Mouse (Mus musculus): ENCODE data around the gene Klhl22. TPM values are rescaled to one million over a fixed set of nuclear protein-coding genes. Genes with fewer than 3 reads are reported as not detected.

The Klhl22 gene
- total and polyA plus RNA-seq, 3 experiments = not detected

DNA sequence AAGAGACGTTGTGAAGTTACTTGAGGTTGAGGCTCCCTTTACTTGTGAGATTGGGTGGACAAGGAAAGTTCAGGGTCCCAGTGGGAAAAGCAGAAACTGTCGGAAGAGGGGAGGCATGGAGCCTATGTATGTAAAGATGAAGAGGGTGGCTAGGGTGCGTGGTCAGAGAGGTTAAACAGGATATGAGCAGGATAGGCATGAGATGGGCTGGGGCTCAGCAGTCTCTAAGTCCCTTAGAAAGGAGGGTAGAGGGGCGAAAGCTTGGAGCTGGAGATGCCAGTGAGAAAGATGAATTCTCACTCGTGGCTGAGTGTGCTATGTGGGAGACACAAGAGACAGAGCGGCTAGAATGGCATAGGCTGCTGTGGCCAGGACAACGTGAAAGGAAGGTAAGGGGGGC lies 73.4 kb downstream of the Klhl22 start, which contains the start of gene B830017H08Rik:
Gene B830017H08Rik, plus strand, starts transcription at position 301 of the 400 bp plus-strand sequence.
- no peak for TF ChIP-seq POLR2AphosphoS2 (IDR thresholded peaks at IDR 0.05; ENCODE audit: low read depth, low read length)
- no peak for TF ChIP-seq MYC (IDR thresholded peaks at IDR 0.05; ENCODE audit: low read depth, low read length)
- TF ChIP-seq MAZ (IDR thresholded peaks at IDR 0.05; ENCODE audit: low read depth, low read length) = no peak
- no peak for TF ChIP-seq USF2 (conservative IDR thresholded peaks at IDR 0.05; ENCODE audit: low read depth, low read length)
- TF ChIP-seq POLR2A (IDR thresholded peaks at IDR 0.05; ENCODE audit: low read depth, low read length) = no peak
- no peak for TF ChIP-seq EP300 (IDR thresholded peaks at IDR 0.05; ENCODE audit: low read length)
- no peak for TF ChIP-seq UBTF (IDR thresholded peaks at IDR 0.05; ENCODE audit: low read depth, low read length)
- TF ChIP-seq MXI1 (IDR thresholded peaks at IDR 0.05; ENCODE audit: low read depth, low read length) = no peak
- no peak for TF ChIP-seq SMC3 (IDR thresholded peaks at IDR 0.05; ENCODE audit: low read depth, low read length)
- TF ChIP-seq NELFE (IDR thresholded peaks at IDR 0.05; ENCODE audit: low read depth, low read length) = no peak
- no peak for TF ChIP-seq KAT2A (IDR thresholded peaks at IDR 0.05; ENCODE audit: insufficient replicate concordance, low read length)
- dilution Hi-C loops (cut with MboI; ENCODE audit: extremely low pct_ligation_motif_present, extremely low pct_unique_long_range_greater_than_20kb, low sequenced_read_pairs) = no loop called here
- Histone ChIP-seq H3K4me2 (ENCODE audit: insufficient read depth, low read depth, poor library complexity, severe bottlenecking) (no peak within 1 kb of the TSS), H3K79me2 (replicated peaks; ENCODE audit: control insufficient read depth, extremely low read depth, insufficient read depth, poor library complexity, severe bottlenecking) (no peaks in the 10 kb centered on the region), H3K4me3 (replicated peaks in 1 of 3; ENCODE audit: low read depth in 2 of 3, low read length in 2 of 3, poor library complexity in 1 of 3) (no peak within 1 kb of the TSS), H3K36me3 (replicated peaks in 1 of 2; ENCODE audit: control insufficient read depth in 1 of 2, insufficient read depth in 1 of 2, low read length in 1 of 2) (peaks cover 0 to 6% of the 10 kb centered on the region in 2 experiments), H3K9me3 (replicated peaks; ENCODE audit: low read length) (peaks cover 4% of the 10 kb centered on the region), H3K27me3 (replicated peaks) (peaks cover 1% of the 10 kb centered on the region), H3K4me1 (ENCODE audit: control insufficient read depth in 1 of 2, insufficient read depth in 2 of 2) (no peaks in the 10 kb centered on the region), H3K9ac (ENCODE audit: insufficient read depth, low read depth) (no peak within 1 kb of the TSS), H3K27ac (ENCODE audit: insufficient read depth, low read depth) (no peak within 1 kb of the TSS)
- DNase-seq (ENCODE audit: extremely low read depth) = no peak
- in situ Hi-C loops (cut with MboI; ENCODE audit: low pct_ligation_motif_present, low pct_unique_long_range_greater_than_20kb, low sequenced_read_pairs) = no loop called here

DNA sequence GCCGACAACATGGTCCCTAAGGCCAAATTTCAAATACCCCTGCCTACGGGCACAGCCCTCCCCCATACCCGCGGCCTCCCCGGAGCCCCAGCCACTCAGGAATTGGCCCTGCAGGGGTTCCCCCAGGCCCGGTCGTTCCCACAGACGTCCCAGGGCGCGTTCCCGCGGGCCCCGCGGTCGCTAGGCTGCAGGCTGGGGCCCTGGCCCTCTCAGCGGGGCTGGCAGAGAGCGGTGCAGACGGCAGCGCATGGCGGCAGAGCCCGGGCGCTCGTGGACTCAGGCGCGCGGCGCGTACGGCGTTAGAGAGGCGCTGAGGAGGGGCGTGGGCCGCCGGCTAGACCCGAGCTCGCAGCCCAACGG lies 73.9 kb downstream of the Klhl22 start:
- no peak overlapping the region for H3K9ac ChIP-seq (ENCODE audit: insufficient read depth, low read depth)
- H3K27ac ChIP-seq (ENCODE audit: insufficient read depth, low read depth) = no peak overlapping the region
- TF ChIP-seq ZKSCAN1 (IDR thresholded peaks at IDR 0.05; ENCODE audit: borderline replicate concordance, low read depth, low read length) (no peak), HCFC1 (IDR thresholded peaks at IDR 0.05; ENCODE audit: low read depth, low read length) (no peak), RCOR1 (conservative IDR thresholded peaks at IDR 0.05; ENCODE audit: low read depth, low read length) (no peak), EP300 (IDR thresholded peaks at IDR 0.05; ENCODE audit: low read length) (no peak)
- no peaks in the 10 kb centered on the region for H3K79me2 ChIP-seq (replicated peaks; ENCODE audit: control insufficient read depth, extremely low read depth, insufficient read depth, poor library complexity, severe bottlenecking)
- H3K4me1 ChIP-seq (ENCODE audit: control insufficient read depth in 1 of 2, insufficient read depth in 2 of 2) = no peaks in the 10 kb centered on the region
- in situ Hi-C loops (cut with MboI; ENCODE audit: low pct_ligation_motif_present, low pct_unique_long_range_greater_than_20kb, low sequenced_read_pairs) = no loop called here
- no peak overlapping the region for H3K4me3 ChIP-seq (replicated peaks in 1 of 3; ENCODE audit: low read depth in 2 of 3, low read length in 2 of 3, poor library complexity in 1 of 3)
- peaks cover 0 to 11% of the 10 kb centered on the region in 2 experiments for H3K36me3 ChIP-seq (replicated peaks in 1 of 2; ENCODE audit: control insufficient read depth in 1 of 2, insufficient read depth in 1 of 2, low read length in 1 of 2)
- H3K9me3 ChIP-seq (replicated peaks; ENCODE audit: low read length) = peaks cover 4% of the 10 kb centered on the region
- no peak for DNase-seq (ENCODE audit: extremely low read depth)
- H3K4me2 ChIP-seq (ENCODE audit: insufficient read depth, low read depth, poor library complexity, severe bottlenecking) = no peak overlapping the region
- H3K27me3 ChIP-seq (replicated peaks) = no peaks in the 10 kb centered on the region
- dilution Hi-C loops (cut with MboI; ENCODE audit: extremely low pct_ligation_motif_present, extremely low pct_unique_long_range_greater_than_20kb, low sequenced_read_pairs) = no loop called here

All from CH12.LX (cell line).